Mouse (Mus musculus) layer of hippocampus, adult 11-12 months (tissue): ENCODE measurements around the gene Atp7b.

ENCODE experiments used
- DNase-seq: peaks from one replicate; pipeline ENCODE4 v3.0.0; 2022; ENCODE audit warnings: low spot score

Gene Atp7b

GRCm38 (mm10) chr8:22059821-22060445 lies at the start of gene Atp7b:
Atp7b (minus strand) TSS chr8:22060305.
- DNase-seq, result no peak

DNA sequence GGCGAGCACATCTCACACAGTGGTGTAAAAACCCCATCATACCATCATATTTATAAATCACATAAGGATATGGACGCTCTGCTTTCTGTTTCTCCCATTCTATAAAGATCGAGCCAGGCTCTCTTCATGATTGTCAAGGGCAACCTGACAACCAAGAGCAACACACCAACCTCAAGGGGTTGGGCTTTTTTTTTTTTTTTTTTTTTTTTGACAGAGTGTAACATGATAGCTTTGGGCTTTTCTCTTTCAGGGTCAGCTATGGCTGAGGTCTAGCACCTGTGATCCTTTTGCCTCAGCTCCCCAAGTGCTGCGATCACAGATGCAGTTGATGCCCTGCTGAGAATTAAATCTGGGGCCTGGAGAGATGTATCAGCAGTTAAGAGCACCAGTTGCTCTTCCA lies 46.9 kb upstream of the Atp7b start:
- no peak for DNase-seq

DNA sequence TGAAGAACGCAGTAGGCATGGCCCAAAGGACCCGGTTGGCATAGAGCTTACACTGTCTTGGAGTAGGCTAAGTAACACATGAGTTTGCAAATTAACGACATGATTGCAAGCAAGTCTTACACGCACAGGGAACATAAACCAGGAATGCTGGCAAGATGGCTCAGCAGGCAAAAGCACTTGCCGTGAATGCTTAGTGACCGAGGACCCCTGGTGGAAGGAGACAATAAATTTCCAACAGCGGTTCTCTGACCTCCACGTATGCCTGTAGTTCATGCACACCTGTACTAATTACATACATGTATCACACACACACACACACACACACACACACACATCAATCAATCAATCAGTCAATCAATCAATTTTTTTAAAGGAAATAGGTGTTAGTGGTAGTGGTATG lies 31.5 kb upstream of the Atp7b start:
- DNase-seq, result no peak

- no peak for DNase-seq
These were observed 29.1 kb upstream of the Atp7b start for GRCm38 (mm10) chr8:22089226-22089625.

DNA sequence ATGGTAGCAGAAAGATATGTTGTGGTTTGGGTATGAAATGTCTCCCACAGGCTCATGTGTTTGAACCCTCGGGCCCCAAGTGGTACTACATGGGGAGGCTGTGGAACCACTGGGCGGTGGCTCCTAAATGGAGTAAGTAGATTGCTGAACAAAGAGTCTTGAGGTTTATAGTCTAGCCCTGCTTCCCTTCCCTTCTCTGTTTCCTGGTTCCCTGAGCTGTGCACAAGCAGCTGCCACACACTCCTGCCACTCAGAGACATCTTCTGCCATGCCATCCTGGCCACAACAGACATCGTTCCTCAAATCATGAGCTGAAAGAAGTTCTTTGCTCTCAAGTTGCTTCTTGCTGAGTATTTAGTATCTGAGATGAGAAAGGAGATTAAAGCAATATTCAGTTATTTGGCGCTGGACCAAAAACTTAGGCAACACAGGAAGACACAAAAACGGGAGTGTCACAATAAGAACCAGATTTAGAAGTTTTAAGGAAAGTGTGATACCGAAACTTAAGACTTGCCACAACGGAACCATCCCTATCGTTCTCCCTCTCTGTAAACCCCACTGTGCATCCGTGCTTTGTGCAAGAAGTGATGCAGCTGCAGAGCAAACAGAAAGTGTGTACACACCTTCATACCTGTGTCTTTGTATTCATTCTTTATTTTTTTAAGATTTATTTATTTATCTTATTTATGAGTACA lies 19.4 kb upstream of the Atp7b start:
- DNase-seq, result no peak

GRCm38 (mm10) chr8:22061126-22061525 lies 1.0 kb upstream of the Atp7b start:
- no peak for DNase-seq

- DNase-seq, result peak; percentile 98
These were observed 363 bp upstream of the Atp7b start, which contains the start of gene Alg11 for GRCm38 (mm10) chr8:22060446-22060889. Alg11 (plus strand) TSS chr8:22060721.

DNA sequence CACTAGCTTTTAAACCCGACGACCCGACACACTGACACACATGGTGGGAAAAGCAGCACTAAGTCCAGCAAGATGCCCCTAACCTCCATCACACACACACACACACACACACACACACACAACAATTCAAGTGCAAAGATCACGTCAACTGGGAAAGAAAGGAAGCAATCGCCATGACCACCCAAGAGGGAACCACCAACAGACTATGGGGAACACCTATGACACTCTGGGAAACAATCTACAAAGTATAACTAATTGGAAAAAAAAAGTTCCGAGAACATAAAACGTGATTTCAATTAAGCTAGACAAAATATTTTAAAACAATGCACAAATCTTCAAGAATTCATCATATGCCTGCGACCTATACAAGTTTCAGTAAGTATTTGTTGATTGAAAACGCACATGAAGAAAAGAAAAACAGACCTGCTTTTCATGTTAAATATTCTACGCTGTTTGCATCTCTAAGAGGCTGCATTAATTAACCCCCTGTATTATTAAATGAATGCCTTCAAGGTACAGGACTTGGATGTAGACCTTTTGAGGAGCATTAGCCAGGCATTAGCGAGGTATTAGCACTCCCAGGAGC lies 859 bp downstream of the Atp7b start:
- DNase-seq, result no peak

- DNase-seq, result no peak
These were observed 1.7 kb downstream of the Atp7b start for GRCm38 (mm10) chr8:22058368-22058767.

DNA sequence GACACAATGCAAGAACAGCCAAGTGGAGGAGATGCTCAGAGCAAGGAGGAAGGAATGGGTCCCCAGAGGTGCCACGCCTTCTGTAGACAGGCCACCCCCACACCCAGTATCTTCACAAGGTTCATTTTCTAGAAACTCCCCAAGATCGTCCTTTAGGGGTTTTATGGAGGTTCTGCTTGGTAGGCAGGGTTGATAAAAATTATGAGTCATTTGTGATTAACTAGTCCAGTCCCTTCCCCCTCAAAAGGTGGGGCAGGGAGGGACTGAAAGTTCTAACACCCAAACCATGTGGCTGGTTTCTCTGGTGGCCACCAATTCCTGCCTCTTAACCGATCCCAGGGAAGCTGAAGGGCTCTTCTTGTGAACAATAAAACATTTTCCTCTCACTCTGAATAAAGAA lies 3.3 kb downstream of the Atp7b start:
- DNase-seq, result no peak

GRCm38 (mm10) chr8:22055492-22055877 lies 4.6 kb downstream of the Atp7b start:
- DNase-seq, result no peak

GRCm38 (mm10) chr8:22054674-22055491 lies 5.2 kb downstream of the Atp7b start:
- DNase-seq, result no peak

DNA sequence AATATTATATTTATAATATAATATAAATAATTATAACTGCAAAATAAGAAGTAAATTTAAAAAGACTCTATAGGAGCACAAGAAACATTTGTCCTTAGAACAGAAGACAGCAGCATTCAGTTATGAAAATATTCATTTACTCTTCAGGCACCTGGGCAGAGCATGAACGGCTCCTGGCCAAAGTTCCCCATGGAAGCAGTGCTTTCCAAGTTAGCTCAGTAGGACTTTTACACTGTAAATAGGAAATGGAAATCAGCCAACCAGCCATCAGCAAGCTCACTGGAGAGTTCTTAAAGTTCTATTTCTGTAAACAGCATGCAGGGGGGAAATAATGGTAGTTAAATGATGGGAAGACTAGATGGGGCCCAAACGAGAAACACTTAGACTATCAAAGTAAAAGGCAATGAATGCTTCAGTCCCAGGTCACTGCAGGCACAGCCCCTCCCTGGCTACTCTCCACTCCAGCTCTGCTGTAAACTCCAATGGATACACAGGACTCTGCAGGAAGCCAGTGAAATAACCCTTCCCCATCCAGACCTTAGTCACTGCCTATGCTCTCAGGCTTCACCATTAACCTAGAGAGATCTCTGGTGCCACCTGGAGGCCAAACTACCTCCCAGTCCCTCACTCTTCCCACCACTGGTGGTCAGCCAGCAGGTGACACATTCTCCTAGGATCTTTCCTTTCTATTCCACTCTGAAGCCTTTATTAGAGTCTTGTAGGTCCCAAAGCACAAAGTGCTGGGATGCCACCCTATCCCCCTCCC lies 12.2 kb downstream of the Atp7b start:
- DNase-seq, result peak; percentile 28

DNA sequence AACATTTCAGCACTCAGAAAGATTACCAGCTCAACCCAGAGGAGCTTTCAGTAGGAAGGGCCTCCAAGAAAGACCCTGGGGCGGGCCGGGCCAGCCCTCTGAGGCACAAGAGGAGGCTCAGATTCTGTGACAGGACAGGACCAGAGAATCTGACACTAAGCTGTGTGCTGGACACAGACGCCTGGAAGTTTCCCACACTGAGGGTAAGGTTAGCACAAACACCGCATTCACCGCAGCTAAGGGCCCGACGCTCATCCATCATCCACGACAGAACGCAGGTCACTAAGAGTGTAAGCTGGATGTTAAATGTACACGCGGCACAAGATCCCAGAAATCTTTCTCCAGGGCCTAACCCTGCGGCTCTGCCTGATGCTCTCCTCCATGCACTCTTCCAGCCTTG lies 16.4 kb downstream of the Atp7b start:
- no peak for DNase-seq

GRCm38 (mm10) chr8:22042515-22042914 lies 17.6 kb downstream of the Atp7b start:
- DNase-seq, result no peak

DNA sequence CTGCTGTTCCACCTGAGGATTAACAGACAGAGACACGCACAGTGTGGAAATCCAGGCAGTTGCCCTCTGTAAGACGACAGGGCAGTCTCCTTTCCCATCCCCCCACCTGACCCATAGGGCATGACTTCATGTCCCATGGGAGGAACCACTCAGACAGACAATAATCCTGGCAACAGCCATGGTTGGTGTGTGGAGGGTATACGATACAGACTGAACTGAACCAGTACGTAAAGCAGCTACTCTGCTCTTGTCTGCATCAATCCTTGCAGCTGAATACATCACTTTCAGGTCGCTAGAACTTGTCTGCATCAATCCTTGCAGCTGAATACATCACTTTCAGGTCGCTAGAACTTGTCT lies 20.0 kb downstream of the Atp7b start:
- DNase-seq, result no peak

DNA sequence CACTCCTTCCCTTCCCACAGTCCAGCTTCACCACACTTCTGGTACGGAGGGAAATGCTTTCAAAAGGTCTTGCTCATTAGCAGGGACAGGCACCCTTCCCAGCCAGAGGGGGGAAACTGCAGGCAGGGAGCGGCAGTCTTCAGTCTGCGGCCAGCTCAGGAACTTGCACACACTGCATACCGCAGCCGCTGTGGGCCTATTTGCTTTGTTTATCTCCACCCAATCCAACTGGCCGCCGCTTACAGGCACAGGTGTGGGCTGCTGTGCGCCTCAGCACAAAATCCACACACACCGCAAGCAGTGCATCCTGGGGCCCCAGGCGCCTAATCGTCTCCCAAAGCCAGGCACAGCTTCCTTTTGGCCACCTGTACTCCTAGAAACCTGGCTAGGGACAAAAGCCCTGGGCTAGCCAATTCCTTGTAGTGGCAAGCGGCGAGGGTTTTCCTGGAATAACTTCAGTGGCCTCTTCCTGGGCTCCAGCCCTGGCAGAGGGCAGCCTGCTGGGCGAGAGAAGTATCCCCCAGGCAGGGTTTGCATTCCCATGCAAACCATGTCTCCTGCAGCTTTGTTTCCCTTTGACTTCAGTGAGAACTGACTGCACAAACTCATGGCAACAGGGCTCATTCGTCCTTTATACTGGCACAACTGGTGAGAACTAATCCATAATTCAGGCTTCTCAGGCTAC lies 20.5 kb downstream of the Atp7b start:
- DNase-seq, result no peak

DNA sequence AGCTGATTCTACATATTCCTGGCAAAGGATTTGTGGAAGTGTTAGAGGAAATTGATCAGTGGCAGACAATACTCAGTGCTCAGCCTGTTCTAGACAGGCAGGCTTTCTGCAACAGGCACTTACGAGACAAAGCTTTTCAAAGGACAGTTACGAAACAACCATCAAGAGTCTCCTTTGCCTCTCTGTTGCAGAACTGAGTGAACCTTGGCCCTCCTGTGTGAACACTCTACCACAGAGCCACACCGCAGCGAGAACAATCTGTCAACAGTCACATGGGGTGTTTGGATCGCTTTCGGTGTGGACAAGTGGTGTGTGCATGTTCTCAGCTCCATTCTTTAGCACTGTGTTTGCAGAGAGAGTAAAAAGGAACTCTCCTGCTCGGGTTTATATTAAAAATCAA lies 23.1 kb downstream of the Atp7b start:
- no peak for DNase-seq

DNA sequence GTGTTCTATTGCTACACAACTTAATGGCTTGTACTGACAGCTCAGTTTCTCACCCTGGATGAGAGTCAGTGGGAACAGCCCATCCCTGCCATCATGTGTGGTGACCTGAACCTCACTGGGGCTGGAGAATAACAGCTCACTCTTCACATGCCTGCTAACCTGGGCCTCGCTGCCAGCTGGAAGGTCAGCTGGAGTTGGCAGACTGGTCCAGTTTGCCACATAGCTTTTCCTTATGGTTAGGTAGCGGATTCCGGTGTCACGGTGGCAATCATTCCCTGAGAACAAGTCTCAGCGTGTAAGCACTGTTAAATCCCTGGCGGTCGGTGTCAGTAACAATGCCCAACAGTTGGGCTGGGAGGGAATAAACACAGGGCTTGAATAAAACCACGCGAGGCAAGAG lies 24.0 kb downstream of the Atp7b start:
- DNase-seq, result no peak

- DNase-seq, result no peak
These were observed 29.1 kb downstream of the Atp7b start for GRCm38 (mm10) chr8:22030990-22031389.

- DNase-seq, result no peak
These were observed 31.1 kb downstream of the Atp7b start for GRCm38 (mm10) chr8:22028973-22029372.
